Mouse (Mus musculus) erythroblast, adult 5-6 weeks (primary cell): Measurements from ENCODE around the gene 2010111I01Rik. TPM values are rescaled to one million over a fixed set of nuclear protein-coding genes. Genes with fewer than 3 reads are reported as not detected.
"Not testable (repeated sequence)": the region's sequence is repeated elsewhere in the genome, so short reads cannot be mapped to it uniquely, and the experiment has no call there.

Source experiments
- ATAC-seq: replicated peaks from 2 replicates; pipeline ENCODE4 v1.8.0; 2016; ENCODE audit warnings: moderate number of reproducible peaks, mild to moderate bottlenecking, moderate TSS enrichment, inconsistent platforms; ENCODE audit not compliant: poor library complexity, low FRiP score, severe bottlenecking
- total RNA-seq, 2 experiments: library from RNA; stranded (forward) in 1 of 2; stranded (reverse) in 1 of 2; fragments of 150-400 nt in 1 of 2; fragments of 200-764, 138-1000 nt in 1 of 2; gene quantifications; 2 replicates each; pipeline versions ENCODE4 v1.2.3 to v1.2.4; 2015 to 2017; ENCODE audit warnings: low replicate concordance in 2 of 2

2010111I01Rik gene
- total RNA-seq, 2 experiments from 2014 or later, result 3.8 to 6.4 TPM

GRCm38 (mm10) chr13:62952047-62952446, 12.6 kb upstream of the 2010111I01Rik start:
- no peak for ATAC-seq

GRCm38 (mm10) chr13:62952624-62953023, 12.1 kb upstream of the 2010111I01Rik start:
- no peak for ATAC-seq

- no peak for ATAC-seq
Observed at GRCm38 (mm10) chr13:62955997-62956396, 8.7 kb upstream of the 2010111I01Rik start.

GRCm38 (mm10) chr13:62956776-62957175, 7.9 kb upstream of the 2010111I01Rik start:
- no peak for ATAC-seq

- no peak for ATAC-seq
Observed at GRCm38 (mm10) chr13:62963358-62963757, 1.3 kb upstream of the 2010111I01Rik start.

GRCm38 (mm10) chr13:62968223-62968622, 3.5 kb downstream of the 2010111I01Rik start:
- no peak for ATAC-seq

GRCm38 (mm10) chr13:62970515-62971269, 6.0 kb downstream of the 2010111I01Rik start:
- ATAC-seq, result no peak

GRCm38 (mm10) chr13:62972403-62972802, 7.7 kb downstream of the 2010111I01Rik start:
- no peak for ATAC-seq

GRCm38 (mm10) chr13:62973111-62973510, 8.4 kb downstream of the 2010111I01Rik start:
- no peak for ATAC-seq

GRCm38 (mm10) chr13:62978104-62978503, 13.4 kb downstream of the 2010111I01Rik start:
- no peak for ATAC-seq

GRCm38 (mm10) chr13:62978784-62979183, 14.1 kb downstream of the 2010111I01Rik start:
- no peak for ATAC-seq

- ATAC-seq, result no peak
Observed at GRCm38 (mm10) chr13:62979215-62979614, 14.5 kb downstream of the 2010111I01Rik start.

- no peak for ATAC-seq
Observed at GRCm38 (mm10) chr13:62980131-62980530, 15.4 kb downstream of the 2010111I01Rik start.

- ATAC-seq, result no peak
Observed at GRCm38 (mm10) chr13:62984485-62984884, 19.8 kb downstream of the 2010111I01Rik start.

GRCm38 (mm10) chr13:62989891-62990490, 25.3 kb downstream of the 2010111I01Rik start:
- no peak for ATAC-seq

GRCm38 (mm10) chr13:62993543-62994477, 29.1 kb downstream of the 2010111I01Rik start:
- no peak for ATAC-seq

GRCm38 (mm10) chr13:62996767-62997166, 32.1 kb downstream of the 2010111I01Rik start:
- ATAC-seq, result no peak

GRCm38 (mm10) chr13:63007491-63007890, 42.8 kb downstream of the 2010111I01Rik start:
- ATAC-seq, result not testable (repeated sequence)

GRCm38 (mm10) chr13:63010345-63011090, 45.8 kb downstream of the 2010111I01Rik start:
- no peak for ATAC-seq

GRCm38 (mm10) chr13:63014353-63014752, 49.7 kb downstream of the 2010111I01Rik start:
- ATAC-seq, result no peak
